Mouse (Mus musculus): ENCODE measurements around the gene Mindy4. TPM values are rescaled to one million over a fixed set of nuclear protein-coding genes. Genes with fewer than 3 reads are reported as not detected.

Mindy4 gene
- 33.0 TPM for polyA plus RNA-seq (2014; fragmentation: Illumina TruSeq; extraction: RNeasy Lipid Tissue Mini Kit (QIAGEN cat#74804); ENCODE audit: low read depth, low replicate concordance)

DNA sequence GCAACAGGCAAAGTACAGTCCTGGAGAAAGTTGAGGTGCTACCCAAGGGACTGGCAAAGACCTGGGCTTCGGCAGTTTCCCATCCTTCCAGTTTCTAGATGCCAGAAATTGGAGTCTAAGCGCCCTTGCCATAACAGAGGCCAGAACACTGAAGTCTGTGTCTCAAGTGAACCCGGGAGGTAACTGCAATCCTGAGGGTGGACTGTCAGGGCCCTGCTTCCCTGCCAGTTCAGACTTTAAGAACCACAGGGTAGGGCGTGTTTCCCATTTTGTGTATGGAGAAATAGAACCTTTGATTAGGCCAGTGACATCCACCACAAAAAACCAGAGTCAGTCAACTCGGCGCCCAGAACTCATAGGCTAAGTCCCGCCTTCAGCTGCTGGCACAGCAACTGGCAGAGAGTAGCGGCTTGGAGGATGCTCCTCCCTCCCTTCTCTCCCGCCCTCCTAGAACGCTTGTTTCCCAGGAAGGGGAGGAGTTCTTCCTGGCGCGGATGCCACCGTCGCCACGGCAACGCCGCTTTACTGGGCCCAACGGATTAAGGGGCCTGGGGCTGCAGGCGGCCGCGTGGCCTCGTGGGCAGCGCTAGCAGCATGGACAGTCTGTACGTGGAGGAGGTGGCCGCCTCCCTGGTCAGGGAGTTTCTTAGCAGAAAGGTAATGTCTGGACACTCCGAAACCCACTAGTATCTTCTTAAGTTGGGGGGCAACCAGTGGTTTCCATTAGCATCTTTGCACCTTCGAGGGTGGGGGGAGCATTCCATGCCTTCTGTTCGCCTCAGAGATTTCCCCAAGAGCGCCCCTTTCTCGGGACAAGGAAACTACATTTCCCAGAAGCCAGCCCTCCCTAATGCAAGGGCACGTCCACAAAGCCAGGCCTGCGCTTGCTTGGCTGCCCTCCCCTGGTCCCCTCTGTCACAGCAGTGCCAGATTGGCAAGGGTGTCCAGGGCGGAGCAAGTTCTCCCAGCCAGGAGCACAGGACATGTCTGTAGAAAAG is at the start of gene Mindy4:
TSS of gene Mindy4 (plus strand) at position 471 of the 998 bp plus-strand sequence.

DNA sequence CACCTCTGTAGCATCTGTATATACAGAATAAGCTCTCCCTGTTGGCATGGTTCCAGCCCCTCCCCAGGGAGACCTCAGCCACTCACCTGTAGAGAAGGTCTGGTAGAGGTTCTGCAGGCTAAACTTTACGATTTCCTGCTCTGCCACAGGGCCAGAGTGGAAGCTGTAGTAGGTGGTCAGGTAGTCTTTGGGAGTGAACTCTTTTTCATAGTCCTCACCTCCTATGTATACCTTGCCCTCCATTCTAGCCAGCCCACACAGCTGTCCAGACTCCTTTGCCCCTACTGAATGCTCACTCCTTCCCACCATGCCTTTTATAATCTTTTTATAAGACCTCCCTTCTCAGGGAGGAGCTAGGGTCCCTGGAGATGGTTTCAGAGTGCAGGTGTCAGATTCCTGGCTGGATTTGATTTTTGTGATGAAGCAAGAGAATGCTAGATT is 28.4 kb upstream of the Mindy4 start, which contains the start of gene Inmt:
TSS of gene Inmt (minus strand) at position 303 of the 441 bp plus-strand sequence.

DNA sequence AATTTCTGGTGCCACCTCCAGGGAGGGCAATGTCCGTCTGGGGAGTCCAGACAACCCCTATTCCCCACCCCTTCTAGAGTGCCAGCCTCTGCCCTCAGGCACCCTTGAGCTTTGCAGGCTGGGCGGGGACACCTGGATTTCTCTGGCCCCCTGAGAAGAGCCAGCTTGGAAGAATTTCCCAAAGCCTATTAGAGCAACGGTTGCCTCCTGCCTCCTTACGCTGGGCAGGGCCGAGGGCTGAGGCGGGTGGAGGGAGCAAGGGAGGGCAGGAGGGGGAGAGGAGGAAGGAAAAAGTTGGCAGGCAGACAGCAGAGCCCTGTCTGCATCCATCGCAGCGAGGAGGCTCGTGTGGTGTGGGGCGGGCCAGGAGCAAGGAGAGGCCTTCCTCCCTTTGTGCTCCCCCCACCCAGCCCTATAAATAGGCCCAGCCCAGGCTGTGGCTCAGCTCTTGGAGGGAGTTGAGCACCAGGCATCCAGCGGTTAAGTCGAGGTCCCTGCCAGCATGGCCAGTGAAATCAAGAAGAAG is 132.9 kb downstream of the Mindy4 start, which contains the start of gene Aqp1:
TSS of gene Aqp1 (plus strand) at position 444 of the 526 bp plus-strand sequence.

Other genes with a start within 250 kb of the Mindy4 start
- gene Nod1, start 230.8 kb upstream of the Mindy4 start, polyA plus RNA-seq (2014; fragmentation: Illumina TruSeq; extraction: RNeasy Lipid Tissue Mini Kit (QIAGEN cat#74804); ENCODE audit: low read depth, low replicate concordance), result 0.31 TPM
- gene Ggct, start 210.4 kb upstream of the Mindy4 start, polyA plus RNA-seq (2014; fragmentation: Illumina TruSeq; extraction: RNeasy Lipid Tissue Mini Kit (QIAGEN cat#74804); ENCODE audit: low read depth, low replicate concordance), result 59.3 TPM
- 47.3 TPM for gene Gars, start 165.4 kb upstream of the Mindy4 start, polyA plus RNA-seq (2014; fragmentation: Illumina TruSeq; extraction: RNeasy Lipid Tissue Mini Kit (QIAGEN cat#74804); ENCODE audit: low read depth, low replicate concordance)
- gene Crhr2, start 70.4 kb upstream of the Mindy4 start, polyA plus RNA-seq (2014; fragmentation: Illumina TruSeq; extraction: RNeasy Lipid Tissue Mini Kit (QIAGEN cat#74804); ENCODE audit: low read depth, low replicate concordance), result not detected
- gene Inmt, start 28.3 kb upstream of the Mindy4 start, polyA plus RNA-seq (2014; fragmentation: Illumina TruSeq; extraction: RNeasy Lipid Tissue Mini Kit (QIAGEN cat#74804); ENCODE audit: low read depth, low replicate concordance), result not detected
- gene Aqp1, start 133.0 kb downstream of the Mindy4 start, polyA plus RNA-seq (2014; fragmentation: Illumina TruSeq; extraction: RNeasy Lipid Tissue Mini Kit (QIAGEN cat#74804); ENCODE audit: low read depth, low replicate concordance), result 0.27 TPM
- gene Ghrhr, start 172.9 kb downstream of the Mindy4 start, polyA plus RNA-seq (2014; fragmentation: Illumina TruSeq; extraction: RNeasy Lipid Tissue Mini Kit (QIAGEN cat#74804); ENCODE audit: low read depth, low replicate concordance), result not detected
- gene Adcyap1r1, start 248.6 kb downstream of the Mindy4 start, polyA plus RNA-seq (2014; fragmentation: Illumina TruSeq; extraction: RNeasy Lipid Tissue Mini Kit (QIAGEN cat#74804); ENCODE audit: low read depth, low replicate concordance), result 0.14 TPM

All from testis, adult 10 weeks (tissue).